Mouse (Mus musculus) myocyte (in vitro differentiated cells): Measurements from ENCODE around the gene Tgm2. TPM values are rescaled to one million over a fixed set of nuclear protein-coding genes. Genes with fewer than 3 reads are reported as not detected.
A peak's percentile ranks its signal among the peaks of the same experiment; 100 is the strongest.

ENCODE experiments used
- H3K27me3 ChIP-seq: one replicate; pipeline ENCODE4 v1.6.1; 2011; ENCODE audit not compliant: control insufficient read depth, insufficient read depth, insufficient read length
- H3K36me3 ChIP-seq: one replicate; pipeline ENCODE4 v1.6.1; 2011; ENCODE audit not compliant: control insufficient read depth, insufficient read depth
- H3K4me2 ChIP-seq: one replicate; pipeline ENCODE4 v1.6.1; 2011; ENCODE audit warnings: low read depth, control low read depth
- H3K4me3 ChIP-seq: one replicate; pipeline ENCODE4 v1.5.1; 2011; ENCODE audit warnings: mild to moderate bottlenecking, control low read depth, moderate library complexity
- H3K79me2 ChIP-seq: one replicate; pipeline ENCODE4 v1.6.1; 2011; ENCODE audit not compliant: control insufficient read depth, insufficient read depth
- H3ac ChIP-seq: one replicate; pipeline ENCODE4 v1.6.1; 2011; ENCODE audit not compliant: control insufficient read depth, insufficient read length
- CEBPB ChIP-seq: IDR thresholded peaks from 2 replicates; pipeline ENCODE4 v1.6.1; 2011; ENCODE audit warnings: mild to moderate bottlenecking, moderate library complexity; ENCODE audit not compliant: poor library complexity, insufficient read depth, severe bottlenecking
- E2F4 ChIP-seq: IDR thresholded peaks from one replicate; pipeline ENCODE4 v1.6.1; 2011; ENCODE audit warnings: mild to moderate bottlenecking, control low read depth, moderate library complexity; ENCODE audit not compliant: insufficient read depth
- MAX ChIP-seq: IDR thresholded peaks from one replicate; pipeline ENCODE4 v1.6.1; 2011; ENCODE audit warnings: low read depth, mild to moderate bottlenecking, control low read depth
- MYOD1 ChIP-seq, 3 experiments: IDR thresholded peaks; one replicate each; pipeline ENCODE4 v1.6.1; 2011; ENCODE audit warnings: control low read depth in 2 of 3, low read depth in 2 of 3, mild to moderate bottlenecking in 2 of 3, moderate library complexity in 1 of 3; ENCODE audit not compliant: insufficient read length in 2 of 3, control insufficient read depth in 1 of 3
- MYOG ChIP-seq, 3 experiments: IDR thresholded peaks; one replicate each; pipeline ENCODE4 v1.6.1; 2011; ENCODE audit warnings: control low read depth in 2 of 3, low read depth in 2 of 3, mild to moderate bottlenecking in 2 of 3; ENCODE audit not compliant: insufficient read length in 2 of 3, control insufficient read depth in 1 of 3, insufficient read depth in 1 of 3
- POLR2A ChIP-seq: IDR thresholded peaks from one replicate; pipeline ENCODE4 v1.6.1; 2011; ENCODE audit warnings: low read depth, mild to moderate bottlenecking, control low read depth, moderate library complexity; ENCODE audit not compliant: insufficient read length
- POLR2AphosphoS2 ChIP-seq: IDR thresholded peaks from one replicate; pipeline ENCODE4 v1.6.1; 2011; ENCODE audit warnings: low read depth, control low read depth; ENCODE audit not compliant: insufficient read length
- REST ChIP-seq: IDR thresholded peaks from one replicate; pipeline ENCODE4 v1.6.1; 2011; ENCODE audit warnings: mild to moderate bottlenecking, control low read depth, moderate library complexity; ENCODE audit not compliant: insufficient read depth, insufficient read length
- SRF ChIP-seq: IDR thresholded peaks from one replicate; pipeline ENCODE4 v1.6.1; 2011; ENCODE audit warnings: low read depth; ENCODE audit not compliant: control insufficient read depth, insufficient read length
- TCF12 ChIP-seq: IDR thresholded peaks from one replicate; pipeline ENCODE4 v1.6.1; 2011; ENCODE audit warnings: mild to moderate bottlenecking, control low read depth; ENCODE audit not compliant: poor library complexity, insufficient read depth, severe bottlenecking
- TCF3 ChIP-seq: IDR thresholded peaks from one replicate; pipeline ENCODE4 v1.6.1; 2011; ENCODE audit warnings: low read depth, control low read depth; ENCODE audit not compliant: insufficient read length
- USF1 ChIP-seq: IDR thresholded peaks from one replicate; pipeline ENCODE4 v1.6.1; 2011; ENCODE audit warnings: low read depth, mild to moderate bottlenecking, control low read depth, moderate library complexity
- polyA plus RNA-seq: library from polyadenylated mRNA; unstranded; fragments of >200 nt; fragmentation: generic; extraction: Trizol; gene quantifications from one replicate; pipeline ENCODE4 v1.2.1, GENCODE M21; 2012; ENCODE audit warnings: missing spikeins

Gene Tgm2
- polyA plus RNA-seq, 1 experiment: 61.0 TPM

DNA sequence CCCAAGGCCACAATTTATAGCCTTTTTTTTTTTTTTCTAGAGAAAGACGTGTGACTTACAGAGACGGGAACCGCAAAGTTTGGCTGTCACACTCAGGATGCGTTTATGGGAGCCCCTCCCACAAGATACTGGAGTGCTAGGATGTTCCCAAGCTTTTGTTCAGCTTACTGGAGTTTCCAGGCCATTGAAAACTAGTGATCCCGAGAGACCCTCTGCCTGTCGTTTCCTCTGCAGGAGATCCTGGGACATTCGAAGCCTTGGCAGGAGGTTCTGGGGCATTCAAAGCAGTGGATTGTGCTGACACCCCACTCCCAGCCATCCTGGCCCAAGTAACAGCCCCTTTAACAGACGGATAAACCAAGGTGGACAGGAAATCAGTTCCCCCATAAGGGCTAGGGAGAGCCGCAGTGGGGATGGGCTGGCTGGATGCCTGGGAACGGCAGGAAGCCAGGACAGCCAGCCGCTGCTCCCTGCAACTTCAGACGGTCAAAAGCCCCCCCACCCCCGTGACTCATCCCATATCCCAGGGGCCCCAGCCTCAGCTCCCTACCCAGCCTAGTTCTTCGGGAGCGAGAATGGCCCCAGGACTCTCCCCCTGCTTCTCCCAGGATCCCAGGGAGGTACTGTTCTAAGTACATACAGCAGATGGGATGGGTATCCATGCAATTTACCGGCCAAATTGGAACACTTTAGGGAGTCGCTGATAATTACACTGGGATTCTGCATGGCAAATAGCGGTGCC, 33.3 kb upstream of the Tgm2 start:
- no peaks in the 10 kb centered on the region for H3K27me3 ChIP-seq
- no peak overlapping the region for H3ac ChIP-seq
- no peaks in the 10 kb centered on the region for H3K79me2 ChIP-seq
- no peak overlapping the region for H3K4me3 ChIP-seq
- H3K36me3 ChIP-seq: no peaks in the 10 kb centered on the region
- H3K4me2 ChIP-seq: peak overlapping the region; percentile 87
- TF ChIP-seq TCF12 (no peak), POLR2AphosphoS2 (no peak), REST (no peak), MYOD1 (IDR thresholded peaks at IDR 0.05; ENCODE audit: control insufficient read depth in 1 of 3, insufficient read length in 2 of 3, low read depth in 2 of 3) (peak in 1 of 3 experiments; percentile 5)

DNA sequence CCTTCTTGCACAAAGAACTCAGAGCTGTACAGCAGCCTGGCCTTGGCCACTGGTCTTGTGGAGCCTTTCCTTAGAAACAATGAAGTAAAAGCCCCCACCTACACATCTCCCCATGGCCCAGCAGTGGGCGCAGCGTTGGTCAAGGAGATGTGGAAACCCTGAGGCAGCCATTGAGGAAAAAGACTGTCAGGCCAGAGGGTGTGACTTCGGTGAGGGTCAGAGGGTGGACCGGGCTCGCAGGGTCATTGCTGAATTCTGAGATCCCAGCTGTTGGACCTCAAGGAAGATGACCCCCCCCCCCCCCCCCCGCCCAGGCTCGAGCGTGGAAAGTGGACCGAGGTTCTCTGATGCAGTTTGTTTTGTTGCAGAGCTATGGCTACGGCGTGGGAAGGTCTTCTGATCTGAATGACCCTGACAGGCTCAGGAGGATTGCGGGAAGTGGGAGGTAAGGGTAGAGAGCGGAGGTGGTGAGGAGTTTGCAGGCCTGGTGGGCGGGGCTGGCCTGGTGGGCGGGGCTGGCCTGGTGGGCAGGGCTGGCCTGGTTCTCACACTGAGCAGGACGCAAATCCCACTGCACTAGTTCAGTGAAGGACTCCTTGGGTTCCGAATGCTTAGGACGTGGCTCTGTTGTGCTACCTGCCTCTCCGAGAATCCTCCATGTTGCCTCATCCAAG, 32.6 kb upstream of the Tgm2 start:
- TF ChIP-seq POLR2A (peak; percentile 29), USF1 (no peak), REST (no peak), TCF3 (no peak), MYOD1 (IDR thresholded peaks at IDR 0.05; ENCODE audit: control insufficient read depth in 1 of 3, insufficient read length in 2 of 3, low read depth in 2 of 3) (no peak)
- no peak overlapping the region for H3K4me3 ChIP-seq
- no peaks in the 10 kb centered on the region for H3K79me2 ChIP-seq
- H3ac ChIP-seq: no peak overlapping the region
- H3K27me3 ChIP-seq: no peaks in the 10 kb centered on the region
- H3K36me3 ChIP-seq: no peaks in the 10 kb centered on the region
- H3K4me2 ChIP-seq: peak overlapping the region; percentile 87

DNA sequence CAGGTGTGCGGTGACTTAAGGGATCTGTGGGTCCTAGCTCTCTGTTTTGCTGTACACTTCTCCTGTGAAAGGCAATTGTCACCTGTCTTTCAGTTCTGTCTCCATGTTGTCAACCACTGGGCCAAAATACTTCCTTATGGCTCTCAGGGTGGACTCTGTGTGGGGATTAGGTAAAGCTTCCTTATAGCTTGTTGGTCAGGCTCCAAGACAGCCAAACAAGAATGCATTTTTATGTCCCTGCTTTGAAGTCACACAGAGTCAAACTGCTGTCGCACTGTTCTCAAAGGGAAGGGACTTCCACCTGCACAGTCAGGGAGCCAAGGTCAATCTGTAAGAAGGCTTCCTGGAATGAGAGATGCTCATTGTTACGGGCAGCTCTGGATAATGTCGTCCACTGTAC, 31.9 kb upstream of the Tgm2 start:
- Histone ChIP-seq H3K4me2 (no peak overlapping the region), H3K36me3 (no peaks in the 10 kb centered on the region), H3K27me3 (no peaks in the 10 kb centered on the region), H3K4me3 (no peak overlapping the region), H3ac (no peak overlapping the region), H3K79me2 (no peaks in the 10 kb centered on the region)
- TF ChIP-seq USF1: no peak

DNA sequence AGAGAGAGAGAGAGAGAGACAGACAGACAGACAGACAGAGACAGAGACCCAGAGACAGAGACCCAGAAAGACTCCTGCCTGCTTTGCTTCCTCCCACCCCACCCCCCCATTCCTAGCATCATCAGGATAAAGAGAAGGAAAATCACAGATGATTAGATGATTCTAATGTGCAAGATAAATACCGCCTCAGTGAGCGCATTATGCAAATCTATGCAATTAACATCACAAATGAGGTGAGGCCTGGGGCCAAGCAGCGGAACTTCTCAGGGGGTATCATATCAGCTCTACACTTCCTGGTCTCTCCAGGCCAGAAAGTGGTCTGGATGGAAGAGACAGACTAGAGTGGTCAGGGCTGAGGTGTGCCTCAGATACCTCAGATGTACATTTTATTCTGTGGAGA, 31.3 kb upstream of the Tgm2 start:
- Histone ChIP-seq H3K27me3 (no peaks in the 10 kb centered on the region), H3K36me3 (no peaks in the 10 kb centered on the region), H3K4me2 (no peak overlapping the region), H3K79me2 (no peaks in the 10 kb centered on the region), H3ac (no peak overlapping the region), H3K4me3 (no peak overlapping the region)
- TF ChIP-seq E2F4 (no peak), USF1 (no peak), MYOD1 (IDR thresholded peaks at IDR 0.05; ENCODE audit: control insufficient read depth in 1 of 3, insufficient read length in 2 of 3, low read depth in 2 of 3) (no peak), CEBPB (no peak), POLR2AphosphoS2 (no peak), MYOG (IDR thresholded peaks at IDR 0.05; ENCODE audit: control insufficient read depth in 1 of 3, insufficient read depth in 1 of 3, insufficient read length in 2 of 3, low read depth in 2 of 3) (no peak)

DNA sequence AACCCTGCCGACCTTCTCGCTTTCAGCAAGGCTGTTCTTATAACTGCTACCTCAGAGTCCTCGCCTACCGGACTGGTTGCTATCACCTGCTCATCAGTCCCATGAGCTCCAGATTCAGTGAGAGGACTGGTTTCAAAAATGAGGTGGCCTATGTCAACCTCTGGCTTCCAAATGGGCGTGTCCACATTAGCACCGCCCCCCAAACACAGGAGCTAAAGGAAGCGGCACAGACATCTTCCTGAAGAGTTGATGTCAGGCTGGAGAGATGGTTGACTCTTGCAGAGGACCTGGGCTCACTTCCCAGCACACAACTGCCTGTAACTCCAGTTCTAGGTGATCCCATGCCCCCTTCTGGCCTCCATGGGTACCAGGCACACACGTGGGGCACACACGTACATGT, 30.5 kb upstream of the Tgm2 start:
- no peaks in the 10 kb centered on the region for H3K27me3 ChIP-seq
- H3K4me3 ChIP-seq: no peak overlapping the region
- no peaks in the 10 kb centered on the region for H3K79me2 ChIP-seq
- no peak overlapping the region for H3ac ChIP-seq
- H3K4me2 ChIP-seq: no peak overlapping the region
- TF ChIP-seq CEBPB (no peak), POLR2A (no peak), REST (no peak), TCF3 (no peak), E2F4 (no peak), SRF (no peak), MYOD1 (IDR thresholded peaks at IDR 0.05; ENCODE audit: control insufficient read depth in 1 of 3, insufficient read length in 2 of 3, low read depth in 2 of 3) (no peak), TCF12 (no peak), POLR2AphosphoS2 (no peak)
- H3K36me3 ChIP-seq: no peaks in the 10 kb centered on the region

DNA sequence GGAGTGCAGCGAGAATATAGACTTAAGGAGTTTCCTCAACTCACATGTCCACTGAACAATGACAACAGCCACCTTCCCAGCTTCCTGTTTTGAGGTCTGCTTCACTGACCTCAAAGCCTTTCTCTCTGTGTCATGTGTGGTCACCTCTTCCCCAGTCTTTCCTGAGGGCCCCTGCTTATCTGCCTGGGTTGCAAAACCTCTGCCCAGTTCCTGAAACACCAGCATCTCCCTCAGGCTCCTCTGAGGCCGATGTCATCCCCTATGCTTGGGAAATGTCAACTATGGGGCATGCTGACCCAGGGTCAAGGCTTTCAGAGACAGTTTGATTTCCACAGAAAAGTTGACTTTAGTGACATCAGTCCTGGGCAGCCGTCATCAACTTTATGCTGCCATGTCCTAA, 29.2 kb upstream of the Tgm2 start:
- Histone ChIP-seq H3K79me2 (no peaks in the 10 kb centered on the region), H3K4me2 (no peak overlapping the region), H3K36me3 (no peaks in the 10 kb centered on the region), H3ac (no peak overlapping the region), H3K27me3 (no peaks in the 10 kb centered on the region), H3K4me3 (no peak overlapping the region)
- no peak for TF ChIP-seq MAX
- no peak for TF ChIP-seq REST
- no peak for TF ChIP-seq MYOD1 (IDR thresholded peaks at IDR 0.05; ENCODE audit: control insufficient read depth in 1 of 3, insufficient read length in 2 of 3, low read depth in 2 of 3)
- TF ChIP-seq SRF: no peak
- TF ChIP-seq CEBPB: no peak
- no peak for TF ChIP-seq POLR2A
- TF ChIP-seq POLR2AphosphoS2: no peak
- TF ChIP-seq TCF3: no peak
- TF ChIP-seq E2F4: no peak
- TF ChIP-seq USF1: no peak
- TF ChIP-seq TCF12: no peak
- no peak for TF ChIP-seq MYOG (IDR thresholded peaks at IDR 0.05; ENCODE audit: control insufficient read depth in 1 of 3, insufficient read depth in 1 of 3, insufficient read length in 2 of 3, low read depth in 2 of 3)
